ENCODE assay signal across 8 mouse cellular contexts in genomic region chr3:118561554-118562310, GRCm38 (mm10). TPM values are rescaled to one million over a fixed set of nuclear protein-coding genes. Genes with fewer than 3 reads are reported as not detected.
DNase-seq lines count a peak whose midpoint lies in the region; ATAC-seq and TF ChIP-seq lines count a peak whose summit lies in the region.

Dpyd (plus strand) TSS chr3:118562129.

- no peak for TF ChIP-seq CTCF in thymus, adult 2 months (IDR thresholded peaks at IDR 0.05; ENCODE audit: borderline replicate concordance, control insufficient read depth, extremely low read depth, insufficient read depth, low read length, poor library complexity)
- no peak for TF ChIP-seq CTCF in embryonic fibroblast, embryonic 13.5 days (IDR thresholded peaks at IDR 0.05; ENCODE audit: borderline replicate concordance, insufficient read depth, low read length)

- H3K9ac ChIP-seq in kidney, embryonic 14.5 days (ENCODE audit: low read depth, low read length), result peak within 1 kb of the TSS; percentile 59
- H3K9ac ChIP-seq in limb, embryonic 15.5 days, result peak within 1 kb of the TSS; percentile 37

- no peak for TF ChIP-seq POLR2A in thymus, adult 2 months (IDR thresholded peaks at IDR 0.05; ENCODE audit: control insufficient read depth, extremely low read depth, insufficient read depth, low read length, poor library complexity)
- TF ChIP-seq POLR2A in embryonic fibroblast, embryonic 13.5 days (IDR thresholded peaks at IDR 0.05; ENCODE audit: low read depth, low read length), result peak; percentile 53
- peak; percentile 79 for TF ChIP-seq POLR2A in myocyte (IDR thresholded peaks at IDR 0.05; ENCODE audit: insufficient read length, low read depth)

- H3ac ChIP-seq in myocyte (ENCODE audit: control insufficient read depth, insufficient read length), result peak within 1 kb of the TSS; percentile 21

- H3K4me1 ChIP-seq in thymus, adult 2 months (replicated peaks; ENCODE audit: control insufficient read depth, insufficient read depth, low read length), result no peaks in the 10 kb centered on the region
- H3K4me1 ChIP-seq in embryonic fibroblast, embryonic 13.5 days (ENCODE audit: control insufficient read depth, insufficient read depth, low read length), result no peaks in the 10 kb centered on the region
- H3K4me1 ChIP-seq in kidney, embryonic 14.5 days (ENCODE audit: control insufficient read depth, insufficient read depth, low read length), result no peaks in the 10 kb centered on the region
- H3K4me1 ChIP-seq in limb, embryonic 15.5 days, result no peaks in the 10 kb centered on the region; the same call in 1 of the 2 replicates

- H3K27ac ChIP-seq in thymus, adult 2 months (ENCODE audit: control insufficient read depth, insufficient read depth, low read length), result no peak within 1 kb of the TSS
- no peak within 1 kb of the TSS for H3K27ac ChIP-seq in embryonic fibroblast, embryonic 13.5 days (ENCODE audit: insufficient read depth, low read length)
- H3K27ac ChIP-seq in kidney, embryonic 14.5 days (ENCODE audit: low read depth, low read length), result no peak within 1 kb of the TSS
- H3K27ac ChIP-seq in limb, embryonic 15.5 days, result peak within 1 kb of the TSS; percentile 30; the same call in 1 of the 2 replicates

- DNase-seq in thymus, adult 2 months, result no peak
- no peak for DNase-seq in thymus, postnatal 10 days (ENCODE audit: low spot score in 2 of 2)
- peak; percentile 31 to 52 for DNase-seq in heart, adult 9 months (ENCODE audit: low spot score in 2 of 2)
- peak; percentile 85 for DNase-seq in testis, postnatal 14 days (ENCODE audit: low spot score)

- H3K4me3 ChIP-seq in thymus, adult 2 months (ENCODE audit: control insufficient read depth, insufficient read depth, low read length), result peak within 1 kb of the TSS; percentile 14
- H3K4me3 ChIP-seq in embryonic fibroblast, embryonic 13.5 days (ENCODE audit: insufficient read depth, low read length), result peak within 1 kb of the TSS; percentile 82
- H3K4me3 ChIP-seq in kidney, embryonic 14.5 days (ENCODE audit: low read length), result peak within 1 kb of the TSS; percentile 66
- peak within 1 kb of the TSS; percentile 67 for H3K4me3 ChIP-seq in limb, embryonic 15.5 days
- peak within 1 kb of the TSS; percentile 40 for H3K4me3 ChIP-seq in myocyte

- no peaks in the 10 kb centered on the region for H3K36me3 ChIP-seq in thymus, adult 2 months (ENCODE audit: control insufficient read depth, insufficient read depth, low read length)
- no peaks in the 10 kb centered on the region for H3K36me3 ChIP-seq in kidney, embryonic 14.5 days (ENCODE audit: control insufficient read depth, insufficient read depth, low read length)
- H3K36me3 ChIP-seq in limb, embryonic 15.5 days, result no peaks in the 10 kb centered on the region
- H3K36me3 ChIP-seq in myocyte (ENCODE audit: control insufficient read depth, insufficient read depth), result no peaks in the 10 kb centered on the region

- H3K4me2 ChIP-seq in kidney, embryonic 14.5 days (replicated peaks; ENCODE audit: low read depth, low read length), result peak within 1 kb of the TSS; percentile 85
- peak within 1 kb of the TSS; percentile 89 for H3K4me2 ChIP-seq in limb, embryonic 15.5 days
- H3K4me2 ChIP-seq in myocyte (ENCODE audit: low read depth), result peak within 1 kb of the TSS; percentile 78

- H3K27me3 ChIP-seq in thymus, adult 2 months (ENCODE audit: control insufficient read depth, insufficient read depth, low read length), result no peaks in the 10 kb centered on the region
- H3K27me3 ChIP-seq in kidney, embryonic 14.5 days (ENCODE audit: control insufficient read depth, insufficient read depth, low read length), result no peaks in the 10 kb centered on the region
- no peaks in the 10 kb centered on the region for H3K27me3 ChIP-seq in limb, embryonic 15.5 days
- no peaks in the 10 kb centered on the region for H3K27me3 ChIP-seq in myocyte (ENCODE audit: control insufficient read depth, insufficient read depth, insufficient read length)

- ATAC-seq in kidney, embryonic 14.5 days (ENCODE audit: low FRiP score, low TSS enrichment), result peak; percentile 100
- peak; percentile 95 for ATAC-seq in limb, embryonic 15.5 days (ENCODE audit: insufficient number of reproducible peaks, low FRiP score, low TSS enrichment, low read depth)

- 9% methylated on average over 19 of the region's 19 CpGs for WGBS in thymus, adult 2 months
- WGBS in kidney, embryonic 14.5 days, result 6% methylated on average over 19 of the region's 19 CpGs
- 5% methylated on average over 19 of the region's 19 CpGs for WGBS in limb, embryonic 15.5 days

- no peaks in the 10 kb centered on the region for H3K79me2 ChIP-seq in myocyte (ENCODE audit: control insufficient read depth, insufficient read depth)

- no peaks in the 10 kb centered on the region for H3K9me3 ChIP-seq in kidney, embryonic 14.5 days (ENCODE audit: control insufficient read depth, low read length)
- no peaks in the 10 kb centered on the region for H3K9me3 ChIP-seq in limb, embryonic 15.5 days

TF ChIP-seq in myocyte, 11 proteins besides CTCF, POLR2A, EP300 and RAD21:
- TF ChIP-seq POLR2AphosphoS2 (IDR thresholded peaks at IDR 0.05; ENCODE audit: insufficient read length, low read depth), result peak; percentile 43
- TF ChIP-seq E2F4 (IDR thresholded peaks at IDR 0.05; ENCODE audit: insufficient read depth), result no peak

RNA-seq across cellular contexts. Expression of gene Dpyd, which starts in this region (rescaled TPM):
- polyA plus RNA-seq in thymus, adult 2 months (2012; rRNA removed), result 0.84 and 0.85 TPM in 2 replicates
- 1.4 and 2.2 TPM in 2 replicates for polyA plus RNA-seq in embryonic fibroblast, embryonic 13.5 days (2011; ENCODE audit: insufficient read length, low read depth, missing spikeins)
- 3.3 and 3.6 TPM in 2 replicates for polyA plus RNA-seq in kidney, embryonic 14.5 days (2014; fragmentation: Nextera tagmentation; extraction: Ambion mirVana)
- polyA plus RNA-seq in limb, embryonic 15.5 days (2015; fragmentation: Nextera tagmentation; extraction: Ambion mirVana), result 5.7 and 5.9 TPM in 2 replicates
- 2.0 TPM for polyA plus RNA-seq in myocyte (2012; fragmentation: generic; extraction: Trizol)

Comparison
In these comparisons a context has a peak if more than half of its experiments do, and no peak if none do; other contexts are left out.
1. DNase-seq: peak in heart, adult 9 months (2 of 2) and testis, postnatal 14 days (single experiment); none in thymus, adult 2 months (single experiment) and thymus, postnatal 10 days (0 of 2).
2. H3K4me3 ChIP-seq: peak in every context shown above with its lines; median percentile 82 in embryonic fibroblast, embryonic 13.5 days; 67 in limb, embryonic 15.5 days; 66 in kidney, embryonic 14.5 days; 40 in myocyte; 14 in thymus, adult 2 months.
3. Peak in every context shown above with its lines, with median percentiles within 50 percentile points of each other: H3K4me2 ChIP-seq.